Mouse (Mus musculus) forebrain, embryonic 10.5 days (tissue): ENCODE results near the gene Gltpd2. TPM values are rescaled to one million over a fixed set of nuclear protein-coding genes. Genes with fewer than 3 reads are reported as not detected.
"Not testable (repeated sequence)": the region's sequence is repeated elsewhere in the genome, so short reads cannot be mapped to it uniquely, and the experiment has no call there.

Source experiments
- DNase-seq: peaks from one replicate; pipeline ENCODE4 v3.0.0-alpha.2; 2017; ENCODE audit warnings: low spot score; ENCODE audit errors: extremely low spot score
- H3K27ac ChIP-seq: fragments of 300-500 bp; sonication (generic); 2 replicates; pipeline ENCODE4 v1.5.1; 2016; ENCODE audit warnings: mild to moderate bottlenecking
- H3K27me3 ChIP-seq: fragments of 300-500 bp; sonication (generic); 2 replicates; pipeline ENCODE4 v1.6.1; 2016; ENCODE audit warnings: mild to moderate bottlenecking; ENCODE audit not compliant: poor library complexity, severe bottlenecking
- H3K36me3 ChIP-seq: fragments of 300-500 bp; sonication (generic); replicated peaks from 2 replicates; pipeline ENCODE4 v1.6.1; 2016; ENCODE audit warnings: mild to moderate bottlenecking, moderate library complexity
- H3K4me1 ChIP-seq: fragments of 300-500 bp; sonication (generic); 2 replicates; pipeline ENCODE4 v1.6.1; 2016
- H3K4me3 ChIP-seq: fragments of 300-500 bp; sonication (generic); 2 replicates; pipeline ENCODE4 v1.5.1; 2016; ENCODE audit warnings: mild to moderate bottlenecking, moderate library complexity
- H3K9me3 ChIP-seq: fragments of 300-500 bp; sonication (generic); 2 replicates; pipeline ENCODE4 v1.6.1; 2016; ENCODE audit warnings: mild to moderate bottlenecking, moderate library complexity
- WGBS: fragments of 180-500 bp; shearing (Covaris S2); methylation state at CpG from one replicate; pipeline ENCODE4 v1.1.7; 2016; 5-methylcytosine and 5-hydroxymethylcytosine counted together
- polyA plus RNA-seq: library from polyadenylated mRNA; unstranded; fragments of >200 nt; fragmentation: Nextera tagmentation; extraction: Ambion mirVana; gene quantifications from 2 replicates; pipeline ENCODE4 v1.2.1, GENCODE M21; 2016

Gene Gltpd2
- polyA plus RNA-seq, 1 experiment from 2014 or later, result 0.15 TPM

GRCm38 (mm10) chr11:70506385-70506784, 12.6 kb upstream of the Gltpd2 start:
- peaks cover 28% of the 10 kb centered on the region; the same call in 1 of the 2 replicates for H3K27me3 ChIP-seq
- no peaks in the 10 kb centered on the region for H3K9me3 ChIP-seq
- no peak overlapping the region for H3K4me3 ChIP-seq
- H3K36me3 ChIP-seq, result no peaks in the 10 kb centered on the region
- peak; percentile 43 for DNase-seq
- H3K27ac ChIP-seq, result no peak overlapping the region
- whole genome bisulfite sequencing, result 35% methylated on average over 4 of the region's 4 CpGs
- peaks cover 12% of the 10 kb centered on the region for H3K4me1 ChIP-seq

GRCm38 (mm10) chr11:70506962-70507515, 12.0 kb upstream of the Gltpd2 start:
- no peak overlapping the region for H3K27ac ChIP-seq
- H3K4me1 ChIP-seq, result peaks cover 12% of the 10 kb centered on the region
- H3K27me3 ChIP-seq, result peaks cover 28% of the 10 kb centered on the region; the same call in 1 of the 2 replicates
- no peaks in the 10 kb centered on the region for H3K9me3 ChIP-seq
- 78% methylated on average over 7 of the region's 7 CpGs for WGBS
- no peaks in the 10 kb centered on the region for H3K36me3 ChIP-seq
- no peak for DNase-seq
- no peak overlapping the region for H3K4me3 ChIP-seq

- 14% methylated on average over 19 of the region's 19 CpGs for WGBS
- no peaks in the 10 kb centered on the region for H3K9me3 ChIP-seq
- H3K27ac ChIP-seq, result peak overlapping the region; percentile 44; the same call in 1 of the 2 replicates
- H3K4me3 ChIP-seq, result peak overlapping the region; percentile 32
- DNase-seq, result peak; percentile 59
- H3K4me1 ChIP-seq, result peaks cover 21% of the 10 kb centered on the region
- no peaks in the 10 kb centered on the region for H3K36me3 ChIP-seq
- H3K27me3 ChIP-seq, result peaks cover 28% of the 10 kb centered on the region; the same call in 1 of the 2 replicates
Observed at GRCm38 (mm10) chr11:70509753-70510564, 9.0 kb upstream of the Gltpd2 start.

- 83% methylated on average over 2 of the region's 2 CpGs for WGBS
- no peak overlapping the region for H3K27ac ChIP-seq
- peaks cover 22% of the 10 kb centered on the region; the same call in 1 of the 2 replicates for H3K27me3 ChIP-seq
- no peak for DNase-seq
- no peaks in the 10 kb centered on the region for H3K9me3 ChIP-seq
- peaks cover 21% of the 10 kb centered on the region for H3K4me1 ChIP-seq
- no peaks in the 10 kb centered on the region for H3K36me3 ChIP-seq
- H3K4me3 ChIP-seq, result no peak overlapping the region
Observed at GRCm38 (mm10) chr11:70511242-70511641, 7.8 kb upstream of the Gltpd2 start.

GRCm38 (mm10) chr11:70511825-70512224, 7.2 kb upstream of the Gltpd2 start:
- Histone ChIP-seq H3K4me3 (no peak overlapping the region), H3K27ac (no peak overlapping the region), H3K9me3 (no peaks in the 10 kb centered on the region), H3K27me3 (peaks cover 22% of the 10 kb centered on the region; the same call in 1 of the 2 replicates), H3K4me1 (peaks cover 21% of the 10 kb centered on the region), H3K36me3 (no peaks in the 10 kb centered on the region)
- DNase-seq, result no peak
- 95% methylated on average over 7 of the region's 7 CpGs for WGBS

- H3K4me3 ChIP-seq, result no peak overlapping the region
- no peaks in the 10 kb centered on the region for H3K36me3 ChIP-seq
- peaks cover 22% of the 10 kb centered on the region; the same call in 1 of the 2 replicates for H3K27me3 ChIP-seq
- 79% methylated on average over 7 of the region's 7 CpGs for WGBS
- no peak overlapping the region for H3K27ac ChIP-seq
- DNase-seq, result no peak
- H3K4me1 ChIP-seq, result peaks cover 21% of the 10 kb centered on the region
- H3K9me3 ChIP-seq, result no peaks in the 10 kb centered on the region
Observed at GRCm38 (mm10) chr11:70512709-70513342, 6.2 kb upstream of the Gltpd2 start.

GRCm38 (mm10) chr11:70513520-70513919, 5.5 kb upstream of the Gltpd2 start:
- Histone ChIP-seq H3K36me3 (no peaks in the 10 kb centered on the region), H3K27me3 (peaks cover 22% of the 10 kb centered on the region; the same call in 1 of the 2 replicates), H3K9me3 (no peaks in the 10 kb centered on the region), H3K4me3 (no peak overlapping the region), H3K27ac (0 out of 2 replicates have a peak overlapping the region, but pooled peaks have one; percentile 20), H3K4me1 (peaks cover 21% of the 10 kb centered on the region)
- 64% methylated on average over 11 of the region's 11 CpGs for WGBS
- no peak for DNase-seq

GRCm38 (mm10) chr11:70514288-70514687, 4.7 kb upstream of the Gltpd2 start, which contains the start of gene Vmo1:
Vmo1 (minus strand) TSS chr11:70514616.
- DNase-seq, result no peak
- Histone ChIP-seq H3K9me3 (no peaks in the 10 kb centered on the region), H3K4me1 (peaks cover 25% of the 10 kb centered on the region), H3K36me3 (no peaks in the 10 kb centered on the region), H3K27me3 (peaks cover 22% of the 10 kb centered on the region), H3K4me3 (no peak within 1 kb of the TSS), H3K27ac (0 out of 2 replicates have a peak within 1 kb of the TSS, but pooled peaks have one; percentile 20)
- WGBS, result 92% methylated on average over 7 of the region's 7 CpGs

- Histone ChIP-seq H3K4me3 (no peak overlapping the region), H3K27ac (no peak overlapping the region), H3K36me3 (no peaks in the 10 kb centered on the region), H3K27me3 (peaks cover 23% of the 10 kb centered on the region), H3K9me3 (no peaks in the 10 kb centered on the region), H3K4me1 (peaks cover 27% of the 10 kb centered on the region)
- no peak for DNase-seq
- 32% methylated on average over 2 of the region's 2 CpGs for WGBS
Observed at GRCm38 (mm10) chr11:70516352-70516751, 2.6 kb upstream of the Gltpd2 start.

GRCm38 (mm10) chr11:70518436-70518835, 560 bp upstream of the Gltpd2 start:
- Histone ChIP-seq H3K9me3 (no peaks in the 10 kb centered on the region), H3K27me3 (peaks cover 23% of the 10 kb centered on the region), H3K27ac (no peak overlapping the region), H3K4me1 (peaks cover 21% of the 10 kb centered on the region), H3K36me3 (no peaks in the 10 kb centered on the region), H3K4me3 (no peak overlapping the region)
- WGBS, result 67% methylated on average over 1 of the region's 1 CpGs
- DNase-seq, result no peak

- H3K4me3 ChIP-seq, result peak overlapping the region; percentile 42
- H3K4me1 ChIP-seq, result peaks cover 22% of the 10 kb centered on the region
- H3K27me3 ChIP-seq, result peaks cover 23% of the 10 kb centered on the region
- 14% methylated on average over 41 of the region's 41 CpGs for WGBS
- no peaks in the 10 kb centered on the region for H3K9me3 ChIP-seq
- peak; percentile 47 for DNase-seq
- no peaks in the 10 kb centered on the region for H3K36me3 ChIP-seq
- peak overlapping the region; percentile 82 for H3K27ac ChIP-seq
Observed at GRCm38 (mm10) chr11:70520178-70520769, 1.3 kb downstream of the Gltpd2 start.

- WGBS, result 89% methylated on average over 8 of the region's 8 CpGs
- Histone ChIP-seq H3K36me3 (peaks cover 27% of the 10 kb centered on the region), H3K4me1 (peaks cover 33% of the 10 kb centered on the region), H3K27me3 (peaks cover 23% of the 10 kb centered on the region)
- not testable (repeated sequence) for H3K9me3 ChIP-seq, H3K27ac ChIP-seq, DNase-seq, H3K4me3 ChIP-seq
Observed at GRCm38 (mm10) chr11:70523306-70523989, 4.5 kb downstream of the Gltpd2 start.
